ENCODE assay signal across 8 mouse cellular contexts in genomic region chr11:80518421-80519367, GRCm38 (mm10). TPM values are rescaled to one million over a fixed set of nuclear protein-coding genes. Genes with fewer than 3 reads are reported as not detected.
DNase-seq lines count a peak whose midpoint lies in the region; ATAC-seq and TF ChIP-seq lines count a peak whose summit lies in the region.

No protein-coding gene starts in this region.

- peak; percentile 87 for ATAC-seq in embryonic facial prominence, embryonic 11.5 days (replicated peaks; ENCODE audit: insufficient number of reproducible peaks, low FRiP score, low TSS enrichment, low read depth)
- ATAC-seq in intestine, embryonic 16.5 days, result peak; percentile 48; the same call in 1 of the 2 replicates
- peak; percentile 93 for ATAC-seq in midbrain, embryonic 14.5 days (ENCODE audit: low FRiP score, low TSS enrichment)
- ATAC-seq in liver, postnatal 0 days, result no peak

- no peak overlapping the region for H3K9ac ChIP-seq in embryonic facial prominence, embryonic 11.5 days (replicated peaks; ENCODE audit: low read length)
- H3K9ac ChIP-seq in intestine, embryonic 16.5 days (ENCODE audit: low read depth, low read length), result no peak overlapping the region
- no peak overlapping the region; the same call in 1 of the 2 replicates for H3K9ac ChIP-seq in midbrain, embryonic 14.5 days (replicated peaks; ENCODE audit: low read length)
- H3K9ac ChIP-seq in liver, postnatal 0 days (replicated peaks), result no peak overlapping the region

- TF ChIP-seq CTCF in liver, postnatal 0 days (IDR thresholded peaks at IDR 0.05; ENCODE audit: low read depth), result no peak

- no peak overlapping the region for H3K4me3 ChIP-seq in embryonic facial prominence, embryonic 11.5 days (ENCODE audit: low read depth, low read length)
- no peak overlapping the region for H3K4me3 ChIP-seq in intestine, embryonic 16.5 days (ENCODE audit: low read length)
- no peak overlapping the region for H3K4me3 ChIP-seq in midbrain, embryonic 14.5 days (replicated peaks; ENCODE audit: low read depth, low read length)
- no peak overlapping the region for H3K4me3 ChIP-seq in liver, postnatal 0 days (ENCODE audit: low read depth, low read length)

- H3K9me3 ChIP-seq in embryonic facial prominence, embryonic 11.5 days (replicated peaks; ENCODE audit: control insufficient read depth, low read length), result no peaks in the 10 kb centered on the region
- no peaks in the 10 kb centered on the region for H3K9me3 ChIP-seq in intestine, embryonic 16.5 days (ENCODE audit: control insufficient read depth, low read length)
- no peaks in the 10 kb centered on the region for H3K9me3 ChIP-seq in midbrain, embryonic 14.5 days (ENCODE audit: control insufficient read depth, low read length)
- H3K9me3 ChIP-seq in liver, postnatal 0 days (ENCODE audit: low read length), result no peaks in the 10 kb centered on the region

- WGBS in embryonic facial prominence, embryonic 11.5 days, result 36% methylated on average over 9 of the region's 9 CpGs
- WGBS in intestine, embryonic 16.5 days, result 48% methylated on average over 9 of the region's 9 CpGs
- WGBS in midbrain, embryonic 14.5 days, result 5% methylated on average over 9 of the region's 9 CpGs
- 64% methylated on average over 9 of the region's 9 CpGs for WGBS in liver, postnatal 0 days (ENCODE audit: insufficient replicate concordance)

- peak; percentile 86 for DNase-seq in ZHBTc4 (ENCODE audit: low read depth, low spot score)
- peak; percentile 67 for DNase-seq in embryonic facial prominence, embryonic 11.5 days (ENCODE audit: low spot score)
- DNase-seq in midbrain, embryonic 14.5 days, result peak; percentile 93
- DNase-seq in gastrocnemius, adult 8-10 months (ENCODE audit: low spot score in 2 of 2), result no peak
- DNase-seq in thymus, adult 18-20 months, result no peak
- no peak for DNase-seq in adrenal gland, postnatal 14 days
- DNase-seq in liver, postnatal 0 days, result no peak

- no peak overlapping the region for H3K4me2 ChIP-seq in embryonic facial prominence, embryonic 11.5 days (ENCODE audit: low read depth, low read length)
- no peak overlapping the region for H3K4me2 ChIP-seq in intestine, embryonic 16.5 days (ENCODE audit: low read depth, low read length)
- H3K4me2 ChIP-seq in midbrain, embryonic 14.5 days (ENCODE audit: low read length), result peak overlapping the region; percentile 28
- no peak overlapping the region for H3K4me2 ChIP-seq in liver, postnatal 0 days (ENCODE audit: low read depth, low read length)

- no peaks in the 10 kb centered on the region for H3K27me3 ChIP-seq in embryonic facial prominence, embryonic 11.5 days (ENCODE audit: control insufficient read depth, insufficient read depth, low read length)
- H3K27me3 ChIP-seq in intestine, embryonic 16.5 days (replicated peaks; ENCODE audit: control insufficient read depth, insufficient read depth, low read length), result no peaks in the 10 kb centered on the region
- H3K27me3 ChIP-seq in midbrain, embryonic 14.5 days (ENCODE audit: control insufficient read depth, insufficient read depth, low read length), result no peaks in the 10 kb centered on the region
- no peaks in the 10 kb centered on the region for H3K27me3 ChIP-seq in liver, postnatal 0 days (ENCODE audit: insufficient read depth, low read length)

- TF ChIP-seq EP300 in liver, postnatal 0 days (IDR thresholded peaks at IDR 0.05; ENCODE audit: low read depth), result no peak

- no peak overlapping the region for H3K27ac ChIP-seq in embryonic facial prominence, embryonic 11.5 days (replicated peaks; ENCODE audit: low read depth, low read length)
- no peak overlapping the region for H3K27ac ChIP-seq in intestine, embryonic 16.5 days (ENCODE audit: low read length)
- peak overlapping the region; percentile 95 for H3K27ac ChIP-seq in midbrain, embryonic 14.5 days (replicated peaks; ENCODE audit: low read depth, low read length)
- H3K27ac ChIP-seq in liver, postnatal 0 days (ENCODE audit: low read depth), result no peak overlapping the region

- no peaks in the 10 kb centered on the region for H3K36me3 ChIP-seq in embryonic facial prominence, embryonic 11.5 days (replicated peaks; ENCODE audit: control insufficient read depth, insufficient read depth, low read depth, low read length)
- H3K36me3 ChIP-seq in intestine, embryonic 16.5 days (ENCODE audit: control insufficient read depth, insufficient read depth, low read length), result no peaks in the 10 kb centered on the region
- no peaks in the 10 kb centered on the region for H3K36me3 ChIP-seq in midbrain, embryonic 14.5 days (ENCODE audit: control insufficient read depth, insufficient read depth, low read length)
- no peaks in the 10 kb centered on the region for H3K36me3 ChIP-seq in liver, postnatal 0 days (replicated peaks; ENCODE audit: insufficient read depth, low read length)

- no peaks in the 10 kb centered on the region for H3K4me1 ChIP-seq in embryonic facial prominence, embryonic 11.5 days (ENCODE audit: control insufficient read depth, insufficient read depth, low read length)
- H3K4me1 ChIP-seq in intestine, embryonic 16.5 days (ENCODE audit: control insufficient read depth, insufficient read depth, low read length), result 0 out of 2 replicates have a peak, but pooled peaks cover 2% of the 10 kb centered on the region
- peaks cover 50% of the 10 kb centered on the region for H3K4me1 ChIP-seq in midbrain, embryonic 14.5 days (ENCODE audit: control insufficient read depth, insufficient read depth, low read length)
- H3K4me1 ChIP-seq in liver, postnatal 0 days (ENCODE audit: insufficient read depth), result peaks cover 11% of the 10 kb centered on the region

RNA-seq across cellular contexts. Expression of gene Cdk5r1, which starts 41.9 kb away (rescaled TPM):
- 5.4 and 6.6 TPM in 2 replicates for polyA plus RNA-seq in embryonic facial prominence, embryonic 11.5 days (2014; fragmentation: Nextera tagmentation; extraction: Ambion mirVana)
- polyA plus RNA-seq in intestine, embryonic 16.5 days (2015; fragmentation: Nextera tagmentation; extraction: Ambion mirVana), result 0.87 and 0.88 TPM in 2 replicates
- 103 and 134 TPM in 2 replicates for polyA plus RNA-seq in midbrain, embryonic 14.5 days (2014; fragmentation: Nextera tagmentation; extraction: Ambion mirVana)
- total RNA-seq in gastrocnemius, adult 8-10 months (2022), result under 1 TPM; 0.20 to 0.43 (median 0.29) TPM
- total RNA-seq in adrenal gland, postnatal 14 days (2021), result 2.6 and 4.7 TPM in 2 replicates
- 0.18 and 0.28 TPM in 2 replicates for polyA plus RNA-seq in liver, postnatal 0 days (2015; fragmentation: Nextera tagmentation; extraction: Ambion mirVana)

Comparison
In these comparisons a context has a peak if more than half of its experiments do, and no peak if none do; other contexts are left out.
1. DNase-seq: peak in ZHBTc4 (single experiment), embryonic facial prominence, embryonic 11.5 days (single experiment) and midbrain, embryonic 14.5 days (single experiment); none in gastrocnemius, adult 8-10 months (0 of 2), thymus, adult 18-20 months (0 of 2), adrenal gland, postnatal 14 days (single experiment) and liver, postnatal 0 days (single experiment).
2. RNA of gene Cdk5r1, which starts 41.9 kb away (polyA plus RNA-seq): 103 to 134 TPM in midbrain, embryonic 14.5 days; 5.4 to 6.6 TPM in embryonic facial prominence, embryonic 11.5 days, 0.87 to 0.88 TPM in intestine, embryonic 16.5 days and 0.18 to 0.28 TPM in liver, postnatal 0 days; every median in the first group is over 10 times any median in the second.